In the genomic region with DNA sequence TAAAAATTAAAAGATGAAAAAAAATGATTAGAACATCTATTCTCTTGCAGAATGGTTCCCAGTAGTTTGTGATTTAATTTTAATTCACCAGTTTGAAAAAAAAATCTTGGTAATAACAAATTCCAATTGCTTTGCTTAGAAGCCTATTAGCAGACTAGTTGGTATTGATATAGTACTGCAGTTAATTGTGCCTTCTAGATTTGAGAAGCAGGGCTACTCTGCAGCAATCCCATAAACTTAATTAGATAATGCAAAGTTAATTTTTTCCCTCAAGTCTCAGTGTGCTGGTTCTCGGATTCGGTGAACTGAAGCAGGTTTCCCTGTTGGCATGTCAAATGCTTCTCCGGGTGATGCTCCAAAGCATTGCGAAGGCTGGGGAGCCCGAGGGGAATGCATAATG, we compare ENCODE assay signal across 23 mouse cellular contexts. TPM values are rescaled to one million over a fixed set of nuclear protein-coding genes. Genes with fewer than 3 reads are reported as not detected.
DNase-seq lines count a peak whose midpoint lies in the region; ATAC-seq and TF ChIP-seq lines count a peak whose summit lies in the region.
"Had no signal": no experiment of that assay in that cellular context is flagged by ENCODE, and none has a peak within 500 bp of the region (broad histone marks: within the 10 kb centered on the region; RNA-seq: fewer than 3 reads in every experiment).

No protein-coding gene starts in this region.

- no peak overlapping the region for H3K9ac ChIP-seq in heart, embryonic 12.5 days
- H3K9ac ChIP-seq in hindbrain, embryonic 16.5 days (ENCODE audit: low read depth, low read length), result no peak overlapping the region
- no peak overlapping the region for H3K9ac ChIP-seq in hindbrain, embryonic 11.5 days (ENCODE audit: low read depth, low read length)
- H3K9ac ChIP-seq in midbrain, postnatal 0 days (replicated peaks; ENCODE audit: low read length, poor library complexity, severe bottlenecking), result no peak overlapping the region
- no peak overlapping the region for H3K9ac ChIP-seq in midbrain, embryonic 14.5 days (replicated peaks; ENCODE audit: low read length)
- no peak overlapping the region for H3K9ac ChIP-seq in neural tube, embryonic 14.5 days (replicated peaks; ENCODE audit: low read depth, low read length)
- H3K9ac ChIP-seq: embryonic facial prominence, embryonic 12.5 days; forebrain, embryonic 13.5 days; forebrain, embryonic 15.5 days had no signal

- peaks cover 16% of the 10 kb centered on the region; the same call in 1 of the 2 replicates for H3K4me1 ChIP-seq in heart, embryonic 12.5 days (replicated peaks)
- no peaks in the 10 kb centered on the region; the same call in none of the 2 replicates for H3K4me1 ChIP-seq in hindbrain, embryonic 16.5 days (ENCODE audit: control insufficient read depth, insufficient read depth, low read depth, low read length)
- H3K4me1 ChIP-seq in hindbrain, embryonic 11.5 days (replicated peaks; ENCODE audit: control insufficient read depth, insufficient read depth, low read length), result no peaks in the 10 kb centered on the region
- no peaks in the 10 kb centered on the region for H3K4me1 ChIP-seq in midbrain, postnatal 0 days (ENCODE audit: insufficient read depth, low read length)
- peaks cover 3% of the 10 kb centered on the region; the same call in 1 of the 2 replicates for H3K4me1 ChIP-seq in midbrain, embryonic 14.5 days (ENCODE audit: control insufficient read depth, insufficient read depth, low read length)
- H3K4me1 ChIP-seq in neural tube, embryonic 14.5 days (ENCODE audit: control insufficient read depth, insufficient read depth, low read length), result peaks cover 4% of the 10 kb centered on the region; the same call in 1 of the 2 replicates
- H3K4me1 ChIP-seq: forebrain, embryonic 15.5 days had no signal

- no peak overlapping the region for H3K27ac ChIP-seq in heart, embryonic 12.5 days (ENCODE audit: poor library complexity, severe bottlenecking)
- no peak overlapping the region for H3K27ac ChIP-seq in hindbrain, embryonic 16.5 days (ENCODE audit: low read depth, low read length)
- no peak overlapping the region for H3K27ac ChIP-seq in hindbrain, embryonic 11.5 days (ENCODE audit: low read depth, low read length)
- no peak overlapping the region for H3K27ac ChIP-seq in midbrain, postnatal 0 days (ENCODE audit: low read depth, low read length)
- H3K27ac ChIP-seq in midbrain, embryonic 14.5 days (replicated peaks; ENCODE audit: low read depth, low read length), result no peak overlapping the region
- H3K27ac ChIP-seq in neural tube, embryonic 14.5 days (ENCODE audit: low read depth, low read length), result no peak overlapping the region
- H3K27ac ChIP-seq: embryonic facial prominence, embryonic 10.5 days; embryonic facial prominence, embryonic 12.5 days; forebrain, embryonic 13.5 days; forebrain, embryonic 15.5 days had no signal

- WGBS in heart, embryonic 12.5 days, result 87% methylated on average over 5 of the region's 5 CpGs
- 49% methylated on average over 5 of the region's 5 CpGs for WGBS in hindbrain, embryonic 16.5 days
- 87% methylated on average over 5 of the region's 5 CpGs for WGBS in hindbrain, embryonic 11.5 days
- WGBS in midbrain, postnatal 0 days, result 48% methylated on average over 5 of the region's 5 CpGs
- 68% methylated on average over 5 of the region's 5 CpGs for WGBS in midbrain, embryonic 14.5 days
- WGBS in neural tube, embryonic 14.5 days, result 45% methylated on average over 5 of the region's 5 CpGs

- no peak for TF ChIP-seq CTCF in midbrain, postnatal 0 days (IDR thresholded peaks at IDR 0.05)

- ATAC-seq in heart, embryonic 12.5 days (ENCODE audit: insufficient number of reproducible peaks, low FRiP score), result no peak
- ATAC-seq in hindbrain, embryonic 16.5 days, result 0 out of 2 replicates have a peak, but pooled peaks have one; percentile 51
- no peak for ATAC-seq in hindbrain, embryonic 11.5 days (ENCODE audit: low FRiP score)
- no peak for ATAC-seq in midbrain, postnatal 0 days (ENCODE audit: low FRiP score)
- ATAC-seq in midbrain, embryonic 14.5 days (ENCODE audit: low FRiP score, low TSS enrichment), result no peak
- ATAC-seq in neural tube, embryonic 14.5 days (ENCODE audit: low read depth), result peak; percentile 58; the same call in 1 of the 2 replicates
- ATAC-seq: CD4-positive, CD25-positive, alpha-beta regulatory T cell, adult 4 months; forebrain, embryonic 13.5 days; forebrain, embryonic 15.5 days had no signal

- no peak overlapping the region for H3K4me3 ChIP-seq in heart, embryonic 12.5 days
- no peak overlapping the region for H3K4me3 ChIP-seq in hindbrain, embryonic 16.5 days (ENCODE audit: low read length)
- no peak overlapping the region for H3K4me3 ChIP-seq in hindbrain, embryonic 11.5 days (ENCODE audit: low read depth, low read length)
- H3K4me3 ChIP-seq in midbrain, postnatal 0 days (ENCODE audit: low read depth, low read length), result no peak overlapping the region
- no peak overlapping the region for H3K4me3 ChIP-seq in midbrain, embryonic 14.5 days (replicated peaks; ENCODE audit: low read depth, low read length)
- H3K4me3 ChIP-seq in neural tube, embryonic 14.5 days (ENCODE audit: low read depth, low read length), result no peak overlapping the region
- H3K4me3 ChIP-seq: embryonic facial prominence, embryonic 10.5 days; embryonic facial prominence, embryonic 12.5 days; forebrain, embryonic 13.5 days; forebrain, embryonic 15.5 days had no signal

- no peaks in the 10 kb centered on the region for H3K9me3 ChIP-seq in heart, embryonic 12.5 days (replicated peaks)
- no peaks in the 10 kb centered on the region for H3K9me3 ChIP-seq in hindbrain, embryonic 16.5 days (ENCODE audit: control insufficient read depth, low read length)
- H3K9me3 ChIP-seq in hindbrain, embryonic 11.5 days (ENCODE audit: control insufficient read depth, low read length), result no peaks in the 10 kb centered on the region
- H3K9me3 ChIP-seq in midbrain, postnatal 0 days (ENCODE audit: low read length), result no peaks in the 10 kb centered on the region
- no peaks in the 10 kb centered on the region for H3K9me3 ChIP-seq in midbrain, embryonic 14.5 days (ENCODE audit: control insufficient read depth, low read length)
- H3K9me3 ChIP-seq in neural tube, embryonic 14.5 days (ENCODE audit: control insufficient read depth, low read length), result no peaks in the 10 kb centered on the region
- H3K9me3 ChIP-seq: embryonic facial prominence, embryonic 10.5 days; embryonic facial prominence, embryonic 12.5 days; forebrain, embryonic 13.5 days; forebrain, embryonic 15.5 days; G1E had no signal

- peaks cover 10% of the 10 kb centered on the region; the same call in 1 of the 2 replicates for H3K27me3 ChIP-seq in heart, embryonic 12.5 days (replicated peaks)
- no peaks in the 10 kb centered on the region for H3K27me3 ChIP-seq in hindbrain, embryonic 16.5 days (replicated peaks; ENCODE audit: control insufficient read depth, insufficient read depth, low read length)
- no peaks in the 10 kb centered on the region for H3K27me3 ChIP-seq in hindbrain, embryonic 11.5 days (ENCODE audit: control insufficient read depth, insufficient read depth, low read length)
- H3K27me3 ChIP-seq in midbrain, postnatal 0 days (ENCODE audit: insufficient read depth, low read length), result no peaks in the 10 kb centered on the region
- no peaks in the 10 kb centered on the region for H3K27me3 ChIP-seq in midbrain, embryonic 14.5 days (ENCODE audit: control insufficient read depth, insufficient read depth, low read length)
- H3K27me3 ChIP-seq in neural tube, embryonic 14.5 days (ENCODE audit: control insufficient read depth, insufficient read depth, low read length), result no peaks in the 10 kb centered on the region
- H3K27me3 ChIP-seq: CH12.LX; embryonic facial prominence, embryonic 12.5 days; forebrain, embryonic 13.5 days; forebrain, embryonic 15.5 days had no signal

- no peaks in the 10 kb centered on the region for H3K36me3 ChIP-seq in heart, embryonic 12.5 days
- no peaks in the 10 kb centered on the region for H3K36me3 ChIP-seq in hindbrain, embryonic 16.5 days (ENCODE audit: control insufficient read depth, insufficient read depth, low read length)
- no peaks in the 10 kb centered on the region for H3K36me3 ChIP-seq in hindbrain, embryonic 11.5 days (ENCODE audit: control insufficient read depth, insufficient read depth, low read length)
- H3K36me3 ChIP-seq in midbrain, postnatal 0 days (ENCODE audit: insufficient read depth, low read length), result no peaks in the 10 kb centered on the region
- H3K36me3 ChIP-seq in midbrain, embryonic 14.5 days (ENCODE audit: control insufficient read depth, insufficient read depth, low read length), result no peaks in the 10 kb centered on the region
- no peaks in the 10 kb centered on the region for H3K36me3 ChIP-seq in neural tube, embryonic 14.5 days (ENCODE audit: control insufficient read depth, insufficient read depth, low read length)
- H3K36me3 ChIP-seq: embryonic facial prominence, embryonic 12.5 days; forebrain, embryonic 15.5 days had no signal

- H3K4me2 ChIP-seq in heart, embryonic 12.5 days, result no peak overlapping the region
- no peak overlapping the region for H3K4me2 ChIP-seq in hindbrain, embryonic 16.5 days (ENCODE audit: low read length)
- H3K4me2 ChIP-seq in hindbrain, embryonic 11.5 days (replicated peaks; ENCODE audit: low read depth, low read length), result no peak overlapping the region
- H3K4me2 ChIP-seq in midbrain, postnatal 0 days (ENCODE audit: low read depth, low read length, poor library complexity, severe bottlenecking), result no peak overlapping the region
- no peak overlapping the region for H3K4me2 ChIP-seq in midbrain, embryonic 14.5 days (ENCODE audit: low read length)
- H3K4me2 ChIP-seq in neural tube, embryonic 14.5 days (ENCODE audit: low read depth, low read length), result no peak overlapping the region
- H3K4me2 ChIP-seq: embryonic facial prominence, embryonic 12.5 days; forebrain, embryonic 13.5 days; forebrain, embryonic 15.5 days had no signal

- DNase-seq in heart, adult 11 months, result peak; percentile 64
- DNase-seq in hindbrain, embryonic 11.5 days (ENCODE audit: low spot score), result no peak
- peak; percentile 27 for DNase-seq in midbrain, postnatal 0 days (ENCODE audit: low spot score)
- DNase-seq in midbrain, embryonic 14.5 days, result no peak
- DNase-seq in cerebellum, adult 11 months, result no peak
- DNase-seq: adrenal gland, adult 2 months; adrenal gland, postnatal 10 days; adrenal gland, postnatal 25 days; B cell, adult 2 months; cerebellum, adult 11-12 months; cerebellum, adult 2 months; cerebellum, adult 9-10 months; cerebellum, postnatal 10 days had no signal

RNA-seq across cellular contexts. Expression of a gene that starts 10.1 kb away (rescaled TPM):
- polyA plus RNA-seq in heart, embryonic 12.5 days (2016; fragmentation: Nextera tagmentation; extraction: Ambion mirVana), result 7.5 and 8.6 TPM in 2 replicates
- polyA plus RNA-seq in hindbrain, embryonic 16.5 days (2015; fragmentation: Nextera tagmentation; extraction: Ambion mirVana), result 11.1 and 13.4 TPM in 2 replicates
- polyA plus RNA-seq in hindbrain, embryonic 11.5 days (2014; fragmentation: Nextera tagmentation; extraction: Ambion mirVana), result 17.3 and 19.3 TPM in 2 replicates
- total RNA-seq in midbrain, postnatal 0 days (2014; rRNA removed), result 6.2 and 8.0 TPM in 2 replicates
- polyA plus RNA-seq in midbrain, postnatal 0 days (2015; fragmentation: Nextera tagmentation; extraction: Ambion mirVana), result 4.7 and 5.2 TPM in 2 replicates
- polyA plus RNA-seq in midbrain, embryonic 14.5 days (2014; fragmentation: Nextera tagmentation; extraction: Ambion mirVana), result 9.1 and 10.0 TPM in 2 replicates
- 14.7 and 15.0 TPM in 2 replicates for polyA plus RNA-seq in neural tube, embryonic 14.5 days (2014; fragmentation: Nextera tagmentation; extraction: Ambion mirVana)

Comparison
In these comparisons a context has a peak if more than half of its experiments do, and no peak if none do; other contexts are left out.
1. DNase-seq: peak in heart, adult 11 months (single experiment) and midbrain, postnatal 0 days (single experiment); none in hindbrain, embryonic 11.5 days (single experiment), midbrain, embryonic 14.5 days (single experiment) and cerebellum, adult 11 months (single experiment).
2. ATAC-seq: peak in hindbrain, embryonic 16.5 days (single experiment) and neural tube, embryonic 14.5 days (single experiment); none in heart, embryonic 12.5 days (single experiment), hindbrain, embryonic 11.5 days (single experiment), midbrain, postnatal 0 days (single experiment) and midbrain, embryonic 14.5 days (single experiment).